Mouse (Mus musculus): ENCODE data around the gene Spsb4. TPM values are rescaled to one million over a fixed set of nuclear protein-coding genes. Genes with fewer than 3 reads are reported as not detected.
A peak's percentile ranks its signal among the peaks of the same experiment; 100 is the strongest.

The Spsb4 gene
- polyA plus RNA-seq, 1 experiment from 2014 or later, result 115 TPM

DNA sequence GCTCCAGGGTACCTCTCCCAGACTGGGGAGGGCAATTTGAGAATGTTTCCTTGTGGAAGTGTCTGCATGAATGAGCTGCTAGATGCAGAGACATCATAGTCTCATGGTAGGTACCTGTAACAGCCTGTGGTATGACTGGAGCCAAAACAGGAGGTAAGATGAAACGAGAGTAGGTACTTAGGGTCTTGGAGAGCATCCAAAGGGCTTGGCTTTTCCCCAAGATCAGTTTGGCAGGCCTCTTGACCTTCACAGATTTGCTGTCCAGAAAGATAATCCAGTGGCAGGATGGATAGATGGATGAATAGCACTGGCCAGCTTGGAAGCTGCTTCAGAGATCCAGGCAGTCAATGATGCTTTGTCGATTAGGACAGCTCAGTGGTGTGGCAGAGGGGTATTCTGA is 1.0 kb upstream of the Spsb4 start:
- 62% methylated on average over 2 of the region's 2 CpGs for WGBS
- ATAC-seq (ENCODE audit: low FRiP score), result no peak
- DNase-seq (ENCODE audit: low spot score, missing footprints), result no peak
- no peaks in the 10 kb centered on the region for H3K27me3 ChIP-seq (ENCODE audit: control insufficient read depth, insufficient read depth, low read length)
- H3K9me3 ChIP-seq (ENCODE audit: control insufficient read depth, low read length), result no peaks in the 10 kb centered on the region
- H3K9ac ChIP-seq (ENCODE audit: low read length), result no peak overlapping the region; the same call in 1 of the 2 replicates
- H3K36me3 ChIP-seq (ENCODE audit: control insufficient read depth, insufficient read depth, low read length), result no peaks in the 10 kb centered on the region
- no peak overlapping the region for H3K4me3 ChIP-seq (ENCODE audit: low read depth, low read length)
- H3K4me1 ChIP-seq (ENCODE audit: control insufficient read depth, insufficient read depth, low read length), result peaks cover 28% of the 10 kb centered on the region
- H3K27ac ChIP-seq (ENCODE audit: low read depth, low read length), result peak overlapping the region; percentile 99
- peak overlapping the region; percentile 60; the same call in 1 of the 2 replicates for H3K4me2 ChIP-seq

- peak overlapping the region; percentile 99 for H3K27ac ChIP-seq (ENCODE audit: low read depth, low read length)
- under 1% methylated on average over 11 of the region's 11 CpGs for WGBS
- peaks cover 33% of the 10 kb centered on the region for H3K4me1 ChIP-seq (ENCODE audit: control insufficient read depth, insufficient read depth, low read length)
- H3K4me2 ChIP-seq, result peak overlapping the region; percentile 60
- no peaks in the 10 kb centered on the region for H3K36me3 ChIP-seq (ENCODE audit: control insufficient read depth, insufficient read depth, low read length)
- no peaks in the 10 kb centered on the region for H3K9me3 ChIP-seq (ENCODE audit: control insufficient read depth, low read length)
- peak overlapping the region; percentile 68 for H3K4me3 ChIP-seq (ENCODE audit: low read depth, low read length)
- H3K9ac ChIP-seq (ENCODE audit: low read length), result peak overlapping the region; percentile 98
- H3K27me3 ChIP-seq (ENCODE audit: control insufficient read depth, insufficient read depth, low read length), result no peaks in the 10 kb centered on the region
- no peak for DNase-seq (ENCODE audit: low spot score, missing footprints)
- peak; percentile 57 for ATAC-seq (ENCODE audit: low FRiP score)
These were observed 588 bp upstream of the Spsb4 start for GRCm38 (mm10) chr9:97019231-97019630.

GRCm38 (mm10) chr9:97017811-97018641 is 617 bp downstream of the Spsb4 start:
- H3K9me3 ChIP-seq (ENCODE audit: control insufficient read depth, low read length), result no peaks in the 10 kb centered on the region
- peak overlapping the region; percentile 99 for H3K27ac ChIP-seq (ENCODE audit: low read depth, low read length)
- H3K4me3 ChIP-seq (ENCODE audit: low read depth, low read length), result peak overlapping the region; percentile 68
- H3K9ac ChIP-seq (ENCODE audit: low read length), result peak overlapping the region; percentile 98
- H3K4me1 ChIP-seq (ENCODE audit: control insufficient read depth, insufficient read depth, low read length), result peaks cover 45% of the 10 kb centered on the region
- H3K4me2 ChIP-seq, result peak overlapping the region; percentile 60
- DNase-seq (ENCODE audit: low spot score, missing footprints) (peak; percentile 99), ATAC-seq (ENCODE audit: low FRiP score) (peak; percentile 49)
- no peaks in the 10 kb centered on the region for H3K36me3 ChIP-seq (ENCODE audit: control insufficient read depth, insufficient read depth, low read length)
- H3K27me3 ChIP-seq (ENCODE audit: control insufficient read depth, insufficient read depth, low read length), result no peaks in the 10 kb centered on the region
- WGBS, result under 1% methylated on average over 62 of the region's 62 CpGs

DNA sequence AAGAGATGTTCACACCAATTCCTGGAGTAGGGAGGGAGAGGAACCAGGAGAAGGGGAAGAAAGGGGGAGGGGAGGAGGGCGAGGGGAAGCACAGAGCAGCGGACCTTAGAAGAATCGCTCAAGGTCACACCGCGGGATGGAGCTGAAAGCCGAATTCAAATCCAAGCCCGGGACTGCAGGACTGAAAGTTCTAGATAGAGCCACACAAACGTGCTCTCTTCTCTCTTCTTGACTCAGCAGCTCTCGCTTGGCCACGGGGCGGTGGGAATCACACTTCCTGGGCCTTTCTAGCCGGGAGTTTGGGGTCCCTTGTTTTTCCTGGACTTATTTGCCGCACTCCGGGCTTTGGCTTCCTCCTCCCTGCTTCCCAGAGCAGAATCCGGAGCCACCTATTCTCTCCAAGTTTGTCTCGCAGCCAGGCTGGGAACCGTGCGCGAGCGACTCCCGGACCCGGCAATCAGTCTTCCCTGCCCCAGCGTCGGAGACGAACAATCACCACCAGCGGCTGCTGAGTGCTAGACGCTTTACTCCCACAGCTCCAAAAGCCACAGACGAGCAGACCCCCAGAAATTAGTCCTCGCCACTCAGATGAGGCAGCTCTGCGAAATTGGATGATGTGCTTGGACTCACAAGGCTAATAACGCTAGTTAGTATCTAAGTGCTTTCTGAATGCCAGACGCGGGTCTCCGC is 1.4 kb downstream of the Spsb4 start:
- no peak for ATAC-seq (ENCODE audit: low FRiP score)

GRCm38 (mm10) chr9:97015751-97016150 is 2.9 kb downstream of the Spsb4 start:
- Histone ChIP-seq H3K27ac (ENCODE audit: low read depth, low read length) (peak overlapping the region; percentile 99), H3K36me3 (ENCODE audit: control insufficient read depth, insufficient read depth, low read length) (no peaks in the 10 kb centered on the region), H3K4me2 (peak overlapping the region; percentile 60), H3K4me3 (ENCODE audit: low read depth, low read length) (peak overlapping the region; percentile 68), H3K9ac (ENCODE audit: low read length) (peak overlapping the region; percentile 98), H3K9me3 (ENCODE audit: control insufficient read depth, low read length) (no peaks in the 10 kb centered on the region), H3K27me3 (ENCODE audit: control insufficient read depth, insufficient read depth, low read length) (no peaks in the 10 kb centered on the region), H3K4me1 (ENCODE audit: control insufficient read depth, insufficient read depth, low read length) (peaks cover 63% of the 10 kb centered on the region)
- WGBS, result 7% methylated on average over 6 of the region's 6 CpGs
- DNase-seq (ENCODE audit: low spot score, missing footprints) (peak; percentile 93), ATAC-seq (ENCODE audit: low FRiP score) (no peak)

More for the DNA sequence above, 1.4 kb downstream of the Spsb4 start:
- no peaks in the 10 kb centered on the region for H3K36me3 ChIP-seq (ENCODE audit: control insufficient read depth, insufficient read depth, low read length)
- H3K4me2 ChIP-seq, result peak overlapping the region; percentile 60
- peak overlapping the region; percentile 99 for H3K27ac ChIP-seq (ENCODE audit: low read depth, low read length)
- peak overlapping the region; percentile 98 for H3K9ac ChIP-seq (ENCODE audit: low read length)
- H3K4me1 ChIP-seq (ENCODE audit: control insufficient read depth, insufficient read depth, low read length), result peaks cover 52% of the 10 kb centered on the region
- under 1% methylated on average over 34 of the region's 34 CpGs for WGBS
- peak overlapping the region; percentile 68 for H3K4me3 ChIP-seq (ENCODE audit: low read depth, low read length)
- no peaks in the 10 kb centered on the region for H3K9me3 ChIP-seq (ENCODE audit: control insufficient read depth, low read length)
- H3K27me3 ChIP-seq (ENCODE audit: control insufficient read depth, insufficient read depth, low read length), result no peaks in the 10 kb centered on the region
- peak; percentile 96 for DNase-seq (ENCODE audit: low spot score, missing footprints)

- Histone ChIP-seq H3K4me1 (ENCODE audit: control insufficient read depth, insufficient read depth, low read length) (peaks cover 53% of the 10 kb centered on the region), H3K27ac (ENCODE audit: low read depth, low read length) (peak overlapping the region; percentile 65), H3K4me3 (ENCODE audit: low read depth, low read length) (no peak overlapping the region), H3K9me3 (ENCODE audit: control insufficient read depth, low read length) (no peaks in the 10 kb centered on the region), H3K9ac (ENCODE audit: low read length) (peak overlapping the region; percentile 34), H3K4me2 (peak overlapping the region; percentile 34; the same call in 1 of the 2 replicates), H3K27me3 (ENCODE audit: control insufficient read depth, insufficient read depth, low read length) (no peaks in the 10 kb centered on the region), H3K36me3 (ENCODE audit: control insufficient read depth, insufficient read depth, low read length) (no peaks in the 10 kb centered on the region)
- ATAC-seq (ENCODE audit: low FRiP score) (no peak), DNase-seq (ENCODE audit: low spot score, missing footprints) (peak; percentile 87)
- WGBS, result 72% methylated on average over 9 of the region's 9 CpGs
These were observed 4.9 kb downstream of the Spsb4 start for GRCm38 (mm10) chr9:97013698-97014097.

DNA sequence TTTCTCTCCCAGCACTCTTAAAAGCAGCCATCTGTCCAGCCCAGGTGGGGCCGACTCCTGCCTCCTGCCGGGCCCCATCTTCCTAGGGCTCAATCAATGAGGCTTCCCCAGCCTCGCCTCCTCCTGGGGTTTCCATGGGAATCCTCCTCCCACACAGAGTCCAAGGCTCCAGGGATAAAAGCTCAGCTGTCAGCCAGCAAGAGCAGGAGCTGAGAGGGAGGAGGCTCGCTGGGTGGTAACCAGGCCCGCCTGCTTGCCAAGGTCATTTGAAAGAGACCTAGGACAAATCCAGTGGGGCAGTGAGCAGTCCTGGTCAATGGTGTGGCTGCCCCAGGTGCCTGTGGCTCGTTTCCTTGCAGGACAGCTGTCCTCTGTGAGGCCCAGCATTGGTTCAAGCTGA is 5.5 kb downstream of the Spsb4 start:
- WGBS, result 4% methylated on average over 6 of the region's 6 CpGs

GRCm38 (mm10) chr9:97011454-97012195 is 7.0 kb downstream of the Spsb4 start:
- no peak for ATAC-seq (ENCODE audit: low FRiP score)
- no peak overlapping the region; the same call in 1 of the 2 replicates for H3K27ac ChIP-seq (ENCODE audit: low read depth, low read length)
- H3K4me2 ChIP-seq, result peak overlapping the region; percentile 34; the same call in 1 of the 2 replicates
- H3K4me1 ChIP-seq (ENCODE audit: control insufficient read depth, insufficient read depth, low read length), result peaks cover 53% of the 10 kb centered on the region
- H3K9me3 ChIP-seq (ENCODE audit: control insufficient read depth, low read length), result no peaks in the 10 kb centered on the region
- H3K9ac ChIP-seq (ENCODE audit: low read length), result no peak overlapping the region; the same call in 1 of the 2 replicates
- H3K4me3 ChIP-seq (ENCODE audit: low read depth, low read length), result no peak overlapping the region
- DNase-seq (ENCODE audit: low spot score, missing footprints), result peak; percentile 82
- H3K36me3 ChIP-seq (ENCODE audit: control insufficient read depth, insufficient read depth, low read length), result no peaks in the 10 kb centered on the region; the same call in 1 of the 2 replicates
- no peaks in the 10 kb centered on the region for H3K27me3 ChIP-seq (ENCODE audit: control insufficient read depth, insufficient read depth, low read length)
- WGBS, result 53% methylated on average over 15 of the region's 15 CpGs

More for the DNA sequence above, 5.5 kb downstream of the Spsb4 start:
- DNase-seq (ENCODE audit: low spot score, missing footprints), result peak; percentile 91
- H3K27me3 ChIP-seq (ENCODE audit: control insufficient read depth, insufficient read depth, low read length), result no peaks in the 10 kb centered on the region
- H3K4me1 ChIP-seq (ENCODE audit: control insufficient read depth, insufficient read depth, low read length), result peaks cover 53% of the 10 kb centered on the region
- no peak overlapping the region; the same call in 1 of the 2 replicates for H3K4me3 ChIP-seq (ENCODE audit: low read depth, low read length)
- H3K9me3 ChIP-seq (ENCODE audit: control insufficient read depth, low read length), result no peaks in the 10 kb centered on the region
- H3K9ac ChIP-seq (ENCODE audit: low read length), result peak overlapping the region; percentile 34
- H3K27ac ChIP-seq (ENCODE audit: low read depth, low read length), result peak overlapping the region; percentile 65
- no peaks in the 10 kb centered on the region; the same call in 1 of the 2 replicates for H3K36me3 ChIP-seq (ENCODE audit: control insufficient read depth, insufficient read depth, low read length)
- peak overlapping the region; percentile 34 for H3K4me2 ChIP-seq
- ATAC-seq (ENCODE audit: low FRiP score), result peak; percentile 78
